9 mouse cellular contexts compared by ENCODE assay signal in genomic region chr17:43458598-43458997, GRCm38 (mm10). TPM values are rescaled to one million over a fixed set of nuclear protein-coding genes. Genes with fewer than 3 reads are reported as not detected.
DNase-seq lines count a peak whose midpoint lies in the region; ATAC-seq lines count a peak whose summit lies in the region.
"Had no signal": no experiment of that assay in that cellular context is flagged by ENCODE, and none has a peak within 500 bp of the region (broad histone marks: within the 10 kb centered on the region; RNA-seq: fewer than 3 reads in every experiment).

No protein-coding gene starts in this region.

- H3K9me3 ChIP-seq in forebrain, embryonic 16.5 days (ENCODE audit: control insufficient read depth, low read length) = no peaks in the 10 kb centered on the region

- H3K27me3 ChIP-seq in forebrain, embryonic 16.5 days (replicated peaks; ENCODE audit: control insufficient read depth, insufficient read depth, low read length) = no peaks in the 10 kb centered on the region

- intact Hi-C loops in heart, postnatal 25 days (cut with DNase I) = loop anchor here (5.0 kb wide), 1 partner anchor 441 kb away; the partner anchor contains the start of gene Tnfrsf21

- WGBS in forebrain, embryonic 16.5 days = 11% methylated on average over 9 of the region's 9 CpGs

- DNase-seq in NIH3T3 (ENCODE audit: low read depth) = peak; percentile 89
- DNase-seq in cerebellum, adult 11 months = peak; percentile 32
- peak; percentile 44 for DNase-seq in heart, postnatal 25 days (ENCODE audit: low spot score)
- peak; percentile 78 to 81 for DNase-seq in layer of hippocampus, postnatal 10 days (ENCODE audit: low spot score in 2 of 2)
- DNase-seq in right cerebral cortex, postnatal 4 days = peak; percentile 83

- peak; percentile 54 for ATAC-seq in forebrain, embryonic 16.5 days
- ATAC-seq in megakaryocyte, adult 5-6 weeks (ENCODE audit: poor library complexity, severe bottlenecking) = peak; percentile 81
- no peak for ATAC-seq in activated CD4-positive, CD25-positive, alpha-beta regulatory T cell, adult 4 months

- H3K4me1 ChIP-seq in forebrain, embryonic 16.5 days (replicated peaks; ENCODE audit: control insufficient read depth, insufficient read depth, low read length) = peaks cover 9% of the 10 kb centered on the region

- H3K4me2 ChIP-seq in forebrain, embryonic 16.5 days (ENCODE audit: low read length) = no peak overlapping the region

- H3K9ac ChIP-seq in forebrain, embryonic 16.5 days (replicated peaks; ENCODE audit: low read depth, low read length) = no peak overlapping the region

- no peaks in the 10 kb centered on the region for H3K36me3 ChIP-seq in forebrain, embryonic 16.5 days (ENCODE audit: control insufficient read depth, insufficient read depth)

- no peak overlapping the region for H3K27ac ChIP-seq in forebrain, embryonic 16.5 days (ENCODE audit: low read length)
- H3K27ac ChIP-seq: macrophage had no signal

- H3K4me3 ChIP-seq in forebrain, embryonic 16.5 days (replicated peaks; ENCODE audit: low read length) = no peak overlapping the region

RNA-seq across cellular contexts. Expression of gene Mep1a, which starts 44.0 kb away (rescaled TPM):
- polyA plus RNA-seq in forebrain, embryonic 16.5 days (2015; fragmentation: Nextera tagmentation; extraction: Ambion mirVana) = 0.11 TPM in 1 of 2 replicates, not detected in the other
- not detected for total RNA-seq in heart, postnatal 25 days (2021)
- total RNA-seq in layer of hippocampus, postnatal 10 days (2021) = not detected
- not detected in 2 replicates for total RNA-seq in megakaryocyte, adult 5-6 weeks (2015)
- total RNA-seq in megakaryocyte, adult 5-6 weeks (2017) = not detected in 2 replicates
- polyA plus RNA-seq in activated CD4-positive, CD25-positive, alpha-beta regulatory T cell, adult 4 months (2017; shearing (Covaris generic)) = not detected
- polyA plus RNA-seq: macrophage had no signal

Comparison
In these comparisons a context has a peak if more than half of its experiments do, and no peak if none do; other contexts are left out.
1. DNase-seq: peak in every context shown above with its lines; median percentile 89 in NIH3T3; 83 in right cerebral cortex, postnatal 4 days; 80 in layer of hippocampus, postnatal 10 days; 44 in heart, postnatal 25 days; 32 in cerebellum, adult 11 months.